Comparison of ENCODE assay signal across 9 mouse cellular contexts in genomic region chr9:75361699-75362098, GRCm38 (mm10). TPM values are rescaled to one million over a fixed set of nuclear protein-coding genes. Genes with fewer than 3 reads are reported as not detected.
DNase-seq lines count a peak whose midpoint lies in the region; ATAC-seq and TF ChIP-seq lines count a peak whose summit lies in the region.
"Had no signal": no experiment of that assay in that cellular context is flagged by ENCODE, and none has a peak within 500 bp of the region (broad histone marks: within the 10 kb centered on the region; RNA-seq: fewer than 3 reads in every experiment).

No protein-coding gene starts in this region.

- H3K9ac ChIP-seq in lung, embryonic 14.5 days = no peak overlapping the region

- no peak overlapping the region for H3K4me2 ChIP-seq in lung, embryonic 14.5 days

- peak; percentile 60; the same call in 1 of the 2 replicates for ATAC-seq in lung, embryonic 14.5 days (ENCODE audit: insufficient read depth)

- no peaks in the 10 kb centered on the region for H3K36me3 ChIP-seq in lung, embryonic 14.5 days (ENCODE audit: insufficient read depth)

- no peaks in the 10 kb centered on the region for H3K27me3 ChIP-seq in lung, embryonic 14.5 days (ENCODE audit: insufficient read depth, low read length)

- H3K4me1 ChIP-seq in lung, embryonic 14.5 days (ENCODE audit: insufficient read depth) = no peaks in the 10 kb centered on the region

- no peak overlapping the region for H3K4me3 ChIP-seq in lung, embryonic 14.5 days (ENCODE audit: low read depth, low read length)

- no peak overlapping the region for H3K27ac ChIP-seq in lung, embryonic 14.5 days (ENCODE audit: low read depth)

- H3K9me3 ChIP-seq in lung, embryonic 14.5 days (ENCODE audit: low read depth, low read length) = no peaks in the 10 kb centered on the region

- peak; percentile 90 for DNase-seq in B cell, adult 2 months
- DNase-seq in Muller cell, postnatal 12 days (ENCODE audit: inconsistent ontology term) = peak; percentile 62
- DNase-seq in cerebellum, adult 8-10 months = peak; percentile 81
- peak; percentile 89 for DNase-seq in gastrocnemius, postnatal 10 days
- peak; percentile 63 for DNase-seq in kidney, adult 9 months
- peak; percentile 82 for DNase-seq in lung, embryonic 14.5 days
- peak; percentile 82 for DNase-seq in retina, embryonic 14.5 days (ENCODE audit: low spot score)
- peak; percentile 61 for DNase-seq in urinary bladder, adult 2 months (ENCODE audit: low spot score)

- TF ChIP-seq CTCF in lung, embryonic 14.5 days (IDR thresholded peaks at IDR 0.05; ENCODE audit: low read depth) = peak; percentile 87

- WGBS in lung, embryonic 14.5 days = 30% methylated on average over 5 of the region's 5 CpGs

RNA-seq across cellular contexts. Expression of gene Bcl2l10, which starts 14.1 kb away (rescaled TPM):
- total RNA-seq in gastrocnemius, postnatal 10 days (2021) = not detected
- not detected in 2 replicates for polyA plus RNA-seq in lung, embryonic 14.5 days (2014; fragmentation: Nextera tagmentation; extraction: Ambion mirVana)
- 0.06 and 0.12 TPM in 2 replicates for polyA plus RNA-seq in urinary bladder, adult 2 months (2012; rRNA removed)
- polyA plus RNA-seq: stomach, embryonic 14.5 days had no signal

RNA-seq across cellular contexts. Expression of gene Mapk6, which starts 48.1 kb away (rescaled TPM):
- total RNA-seq in gastrocnemius, postnatal 10 days (2021) = 10 to 100 TPM; 36.7 to 44.2 TPM
- polyA plus RNA-seq in lung, embryonic 14.5 days (2014; fragmentation: Nextera tagmentation; extraction: Ambion mirVana) = 63.7 and 67.3 TPM in 2 replicates
- polyA plus RNA-seq in urinary bladder, adult 2 months (2012; rRNA removed) = 22.5 and 29.1 TPM in 2 replicates

RNA-seq across cellular contexts. Expression of gene Gnb5, which starts 55.6 kb away (rescaled TPM):
- total RNA-seq in gastrocnemius, postnatal 10 days (2021) = 10 to 100 TPM in 1 of 2 experiments, 1 to 10 TPM in 1; 7.9 to 11.2 TPM
- 17.9 and 18.2 TPM in 2 replicates for polyA plus RNA-seq in lung, embryonic 14.5 days (2014; fragmentation: Nextera tagmentation; extraction: Ambion mirVana)
- polyA plus RNA-seq in urinary bladder, adult 2 months (2012; rRNA removed) = 17.6 and 20.6 TPM in 2 replicates
